Mouse (Mus musculus) spleen, adult 2 months (tissue): ENCODE measurements at regions not wholly inside any gene's neighbourhood (a gene's known extent, or its start where the extent isn't known, plus 50 kb on each side); places are given as distances from the start of the nearest gene placed in this dataset.

ENCODE experiments used
- CTCF ChIP-seq: fragments of 200-500 bp; IDR thresholded peaks from 2 replicates; pipeline ENCODE4 v1.5.1; 2011; ENCODE audit warnings: mild to moderate bottlenecking, inconsistent platforms; ENCODE audit not compliant: insufficient read depth, insufficient read length, insufficient replicate concordance; ENCODE audit errors: extremely low read depth
- POLR2A ChIP-seq: fragments of 200-500 bp; IDR thresholded peaks from 2 replicates; pipeline ENCODE4 v1.6.1; 2011; ENCODE audit warnings: low read depth, low read length, inconsistent platforms

- TF ChIP-seq CTCF (no peak), POLR2A (no peak)
Observed at GRCm38 (mm10) chr2:57905184-57905583, 92.5 kb upstream of the Galnt5 start.
